Mouse (Mus musculus): ENCODE measurements at regions not wholly inside any gene's neighbourhood (a gene's known extent, or its start where the extent isn't known, plus 50 kb on each side); places are given as distances from the start of the nearest gene placed in this dataset.

DNA sequence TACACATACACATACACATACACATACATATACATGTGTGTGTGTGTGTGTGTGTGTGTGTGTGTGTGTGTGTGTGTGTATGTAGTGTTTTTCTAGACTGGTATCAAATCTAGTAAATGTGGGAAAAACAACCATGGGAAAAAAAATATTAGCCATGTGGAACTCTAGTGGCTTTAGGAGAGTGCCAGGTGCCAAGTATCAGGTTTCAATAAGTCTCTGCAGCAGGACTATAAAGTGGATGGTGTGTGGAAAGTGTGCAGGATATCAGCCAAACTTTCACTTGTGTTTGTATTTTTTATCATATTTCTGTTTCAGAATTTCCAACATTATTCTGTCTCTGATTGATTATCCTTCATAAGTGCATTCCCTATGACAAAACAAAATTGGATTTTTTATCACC is 653.3 kb upstream of the Fam98a start:
- H3K9ac ChIP-seq = no peak overlapping the region
- no peak overlapping the region for H3K27ac ChIP-seq
- no peaks in the 10 kb centered on the region for H3K4me1 ChIP-seq
- no peak overlapping the region for H3K4me3 ChIP-seq
- H3K4me2 ChIP-seq (replicated peaks) = no peak overlapping the region
- no peaks in the 10 kb centered on the region for H3K9me3 ChIP-seq
- H3K27me3 ChIP-seq = no peaks in the 10 kb centered on the region
- no peaks in the 10 kb centered on the region for H3K36me3 ChIP-seq
- peak; percentile 78; the same call in 1 of the 2 replicates for ATAC-seq (ENCODE audit: low FRiP score, low read depth)

DNA sequence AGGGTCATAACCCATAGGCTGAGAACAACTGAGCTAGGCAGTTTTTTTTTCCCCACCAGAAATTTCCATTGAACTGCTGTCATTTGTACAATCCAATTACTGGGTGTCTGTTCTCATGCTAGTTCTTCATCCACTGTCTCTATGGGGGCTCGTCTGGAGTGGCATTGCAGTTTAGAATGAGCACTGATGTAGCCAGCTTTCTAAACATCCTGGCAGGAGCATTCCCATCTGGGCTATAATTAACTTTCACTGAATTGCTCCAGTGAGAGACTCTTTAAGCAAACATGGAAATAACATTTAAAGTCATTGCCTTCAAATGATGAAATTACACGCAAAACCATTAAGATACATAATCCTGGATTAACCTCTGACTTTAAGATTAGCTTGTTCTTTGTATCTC is 633.1 kb upstream of the Fam98a start:
- H3K9ac ChIP-seq = no peak overlapping the region
- H3K9me3 ChIP-seq = no peaks in the 10 kb centered on the region
- H3K4me3 ChIP-seq = no peak overlapping the region
- no peak overlapping the region for H3K4me2 ChIP-seq (replicated peaks)
- 52% methylated on average over 2 of the region's 2 CpGs for whole genome bisulfite sequencing
- no peak for ATAC-seq (ENCODE audit: low FRiP score, low read depth)
- H3K27ac ChIP-seq = no peak overlapping the region
- no peaks in the 10 kb centered on the region for H3K36me3 ChIP-seq
- no peaks in the 10 kb centered on the region for H3K27me3 ChIP-seq
- no peaks in the 10 kb centered on the region for H3K4me1 ChIP-seq

DNA sequence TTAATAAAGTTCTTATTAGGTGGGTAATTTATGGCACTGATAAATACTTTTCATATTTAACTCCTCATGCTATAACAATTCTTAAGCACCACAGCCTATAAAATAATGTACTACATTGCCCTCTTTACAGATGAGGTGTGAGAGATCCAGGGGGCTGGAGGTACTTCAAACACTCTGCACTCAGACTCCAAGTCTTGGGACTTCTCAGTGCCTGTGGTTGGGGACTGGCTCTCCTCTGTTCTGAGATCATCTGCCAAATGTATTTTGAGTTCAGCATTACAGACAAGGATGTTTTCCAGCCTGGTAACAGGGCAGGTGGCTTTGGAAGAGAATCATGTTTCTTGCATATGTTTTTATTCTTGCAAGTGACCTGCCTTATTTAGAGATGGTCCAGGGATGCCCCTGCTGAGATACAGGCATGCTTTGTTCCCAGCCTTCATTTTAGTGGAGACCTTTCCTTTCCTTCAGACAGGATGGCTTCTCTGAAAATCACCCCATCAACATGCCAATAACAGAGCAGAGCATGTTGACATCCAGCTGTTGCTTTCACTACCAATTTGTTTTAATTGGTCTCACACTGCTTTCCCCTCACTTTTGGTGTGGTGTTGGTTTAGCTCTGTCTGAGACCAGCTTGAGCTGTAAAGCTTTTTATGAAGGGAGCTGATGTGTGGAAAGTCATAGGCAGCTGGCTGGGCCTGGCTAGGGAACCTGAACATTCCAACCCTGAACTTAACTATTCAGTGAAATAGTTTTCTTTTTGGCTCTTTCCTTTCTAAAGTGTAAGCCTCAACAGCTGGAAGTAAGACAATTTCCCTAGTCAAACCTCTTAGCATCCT is 585.1 kb upstream of the Fam98a start:
- no peaks in the 10 kb centered on the region for H3K9me3 ChIP-seq
- no peaks in the 10 kb centered on the region for H3K27me3 ChIP-seq
- no peak overlapping the region for H3K4me3 ChIP-seq
- H3K9ac ChIP-seq = no peak overlapping the region
- peak overlapping the region; percentile 10; the same call in 1 of the 2 replicates for H3K27ac ChIP-seq
- 0 out of 2 replicates have a peak, but pooled peaks cover 4% of the 10 kb centered on the region for H3K4me1 ChIP-seq
- H3K4me2 ChIP-seq (replicated peaks) = no peak overlapping the region
- peak; percentile 87 for ATAC-seq (ENCODE audit: low FRiP score, low read depth)
- H3K36me3 ChIP-seq = no peaks in the 10 kb centered on the region

DNA sequence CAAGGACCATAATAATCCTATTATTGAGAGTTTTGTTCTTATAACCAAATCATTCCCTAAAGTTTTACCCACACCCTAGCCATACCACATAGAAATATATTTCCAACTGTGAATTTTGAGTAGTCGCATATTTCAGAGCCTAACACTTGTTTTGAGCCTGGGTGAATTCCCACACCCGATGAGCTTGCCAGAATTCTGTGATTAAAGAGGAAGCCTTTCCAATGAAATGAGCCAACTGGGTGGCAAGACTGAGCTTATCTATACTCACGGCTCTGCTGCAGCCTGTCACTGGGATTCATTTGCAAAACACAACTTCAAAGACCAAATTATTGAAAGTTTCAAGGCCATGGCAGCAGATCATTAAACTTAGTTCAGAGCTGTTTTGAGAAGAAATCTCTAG is 582.3 kb upstream of the Fam98a start:
- no peak for ATAC-seq (ENCODE audit: low FRiP score, low read depth)
- Histone ChIP-seq H3K4me1 (0 out of 2 replicates have a peak, but pooled peaks cover 4% of the 10 kb centered on the region), H3K4me3 (no peak overlapping the region), H3K27ac (no peak overlapping the region), H3K27me3 (no peaks in the 10 kb centered on the region), H3K4me2 (replicated peaks) (no peak overlapping the region), H3K9me3 (no peaks in the 10 kb centered on the region), H3K9ac (no peak overlapping the region), H3K36me3 (no peaks in the 10 kb centered on the region)
- 60% methylated on average over 3 of the region's 3 CpGs for WGBS

DNA sequence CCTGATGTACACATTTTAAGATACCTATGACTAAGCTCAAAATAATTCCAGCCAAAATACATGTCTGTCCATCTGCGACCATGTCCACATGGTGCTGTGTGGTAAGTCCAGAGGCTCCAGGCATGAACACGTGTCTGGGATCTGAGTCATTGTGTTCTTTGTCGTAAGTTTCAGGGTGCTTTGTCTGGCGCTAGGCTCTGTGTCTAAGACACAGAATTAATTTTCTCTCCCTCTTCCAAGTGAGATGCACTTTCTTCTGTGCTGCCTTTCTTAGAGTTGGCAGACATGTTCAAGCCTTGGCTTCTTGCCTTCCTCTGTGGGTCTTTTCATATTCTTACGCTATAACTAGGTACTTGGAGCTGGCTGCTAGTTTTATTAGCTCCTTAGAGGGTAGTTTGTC is 573.5 kb upstream of the Fam98a start:
- Histone ChIP-seq H3K36me3 (no peaks in the 10 kb centered on the region), H3K4me2 (replicated peaks) (no peak overlapping the region), H3K27me3 (no peaks in the 10 kb centered on the region), H3K9me3 (no peaks in the 10 kb centered on the region), H3K4me1 (no peaks in the 10 kb centered on the region), H3K4me3 (no peak overlapping the region), H3K9ac (no peak overlapping the region), H3K27ac (no peak overlapping the region)
- WGBS = 79% methylated on average over 5 of the region's 5 CpGs
- ATAC-seq (ENCODE audit: low FRiP score, low read depth) = no peak

DNA sequence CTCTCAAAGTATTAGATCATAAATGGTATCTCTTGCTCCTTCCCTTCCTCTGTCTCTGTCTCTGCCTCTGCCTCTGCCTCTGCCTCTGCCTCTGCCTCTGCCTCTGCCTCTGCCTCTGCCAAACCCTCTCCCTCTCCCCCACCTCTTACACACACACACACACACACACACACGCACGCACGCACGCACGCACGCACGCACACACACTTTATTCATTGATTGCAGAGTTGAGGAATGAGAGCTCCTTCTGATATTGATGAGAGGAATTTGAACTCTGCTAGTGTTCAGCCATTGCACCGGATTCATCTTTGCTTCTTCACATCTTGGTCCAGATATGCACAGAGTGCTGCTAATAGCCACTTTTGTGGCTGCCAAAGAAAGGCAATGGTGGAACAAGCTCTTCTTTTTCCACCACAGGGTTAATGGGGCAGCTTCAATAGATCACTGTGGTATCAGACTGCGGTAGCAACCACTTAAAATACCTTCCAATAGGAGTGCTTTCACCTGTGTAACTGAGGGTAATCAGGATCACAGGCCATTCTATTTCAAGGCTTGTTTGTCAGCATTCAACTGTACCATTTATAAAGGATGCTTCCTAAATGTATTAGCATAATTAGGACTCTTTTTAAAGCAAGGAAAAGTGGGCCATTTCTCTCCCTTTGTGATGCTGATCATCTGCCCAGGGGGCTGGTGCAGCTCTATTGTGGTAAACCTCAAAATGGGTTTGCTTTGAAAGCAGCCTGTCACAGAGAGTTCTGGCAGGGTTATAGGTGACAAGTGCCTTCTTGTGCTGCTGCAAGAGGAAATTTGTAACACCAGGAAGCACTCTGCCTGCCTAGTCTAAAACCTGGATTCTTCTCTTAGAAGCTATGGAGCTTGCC is 559.8 kb upstream of the Fam98a start:
- Histone ChIP-seq H3K27ac (no peak overlapping the region), H3K9me3 (no peaks in the 10 kb centered on the region), H3K4me3 (no peak overlapping the region), H3K4me2 (replicated peaks) (no peak overlapping the region), H3K9ac (no peak overlapping the region), H3K27me3 (no peaks in the 10 kb centered on the region), H3K36me3 (no peaks in the 10 kb centered on the region), H3K4me1 (no peaks in the 10 kb centered on the region)
- ATAC-seq (ENCODE audit: low FRiP score, low read depth) = no peak
- 80% methylated on average over 9 of the region's 9 CpGs for WGBS

DNA sequence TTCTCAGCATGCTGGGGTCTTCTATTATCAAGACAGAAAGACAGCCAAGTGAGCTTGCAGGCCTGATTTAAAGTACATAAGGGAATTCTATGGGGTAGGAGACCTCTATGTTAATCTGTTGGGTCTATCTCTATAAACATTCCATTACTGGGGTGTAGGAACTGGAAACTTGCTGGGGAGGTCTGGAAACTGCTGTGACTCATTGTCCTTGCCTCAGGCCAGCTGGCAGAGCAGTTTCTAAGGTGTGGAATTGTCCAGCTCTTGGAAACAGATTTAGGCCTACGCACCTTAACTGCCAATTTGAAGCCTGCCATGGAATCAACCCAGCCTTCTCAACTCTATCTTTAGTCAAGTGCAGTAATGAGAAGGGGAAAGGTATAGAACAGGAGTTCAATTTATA is 559.1 kb upstream of the Fam98a start:
- H3K9me3 ChIP-seq = no peaks in the 10 kb centered on the region

DNA sequence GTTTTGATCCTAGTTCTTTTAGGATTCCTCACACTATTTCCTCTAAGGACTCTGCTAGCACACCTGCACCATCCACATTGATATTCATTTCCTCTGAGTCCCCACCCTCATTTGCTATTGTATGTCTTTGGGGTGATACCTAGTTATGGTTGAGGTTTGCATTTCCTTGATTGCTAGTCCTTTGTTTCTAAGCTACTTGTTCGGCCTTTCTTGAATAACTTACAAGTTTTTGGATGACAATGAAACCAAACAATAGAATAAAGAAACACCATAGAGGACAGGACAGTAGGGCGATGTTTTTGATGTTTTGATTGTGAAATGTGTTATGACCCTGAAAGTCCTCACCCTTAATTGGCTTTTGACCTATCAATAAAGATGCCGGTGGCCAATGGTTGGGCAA is 531.8 kb upstream of the Fam98a start:
- Histone ChIP-seq H3K9ac (no peak overlapping the region), H3K27me3 (no peaks in the 10 kb centered on the region), H3K4me2 (replicated peaks) (no peak overlapping the region), H3K9me3 (no peaks in the 10 kb centered on the region), H3K27ac (no peak overlapping the region), H3K4me3 (no peak overlapping the region), H3K36me3 (no peaks in the 10 kb centered on the region), H3K4me1 (no peaks in the 10 kb centered on the region)
- WGBS = 95% methylated on average over 3 of the region's 3 CpGs
- ATAC-seq (ENCODE audit: low FRiP score, low read depth) = no peak

More for the DNA sequence above, 559.1 kb upstream of the Fam98a start:
- no peak overlapping the region for H3K9ac ChIP-seq
- no peak overlapping the region for H3K27ac ChIP-seq
- H3K4me1 ChIP-seq = no peaks in the 10 kb centered on the region
- no peaks in the 10 kb centered on the region for H3K36me3 ChIP-seq
- H3K4me2 ChIP-seq (replicated peaks) = no peak overlapping the region
- ATAC-seq (ENCODE audit: low FRiP score, low read depth) = no peak
- no peaks in the 10 kb centered on the region for H3K27me3 ChIP-seq
- no peak overlapping the region for H3K4me3 ChIP-seq
- 88% methylated on average over 1 of the region's 1 CpGs for WGBS

DNA sequence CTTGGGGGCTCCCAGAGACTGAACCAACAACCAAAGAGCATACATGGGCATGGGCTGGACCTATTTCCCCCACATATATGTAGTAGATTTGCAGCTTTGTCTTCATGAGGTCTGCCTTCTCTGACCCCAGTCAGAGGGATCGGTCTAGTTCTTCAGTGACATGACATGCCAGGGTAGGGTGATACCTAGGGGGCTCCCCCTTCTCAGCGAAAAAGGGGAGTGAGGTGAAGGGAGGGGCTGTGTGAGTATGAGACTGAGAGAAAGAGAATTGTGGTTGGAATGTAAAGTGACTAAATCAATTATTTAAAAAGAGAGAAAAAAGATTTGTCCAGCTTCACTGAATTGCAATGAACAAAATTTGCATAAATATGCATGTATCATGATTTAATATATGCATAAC is 530.0 kb upstream of the Fam98a start:
- Histone ChIP-seq H3K9me3 (no peaks in the 10 kb centered on the region), H3K27me3 (no peaks in the 10 kb centered on the region), H3K4me1 (no peaks in the 10 kb centered on the region), H3K36me3 (no peaks in the 10 kb centered on the region), H3K9ac (no peak overlapping the region), H3K4me2 (replicated peaks) (no peak overlapping the region), H3K27ac (no peak overlapping the region), H3K4me3 (no peak overlapping the region)
- ATAC-seq (ENCODE audit: low FRiP score, low read depth) = no peak
- 80% methylated on average over 2 of the region's 2 CpGs for WGBS

DNA sequence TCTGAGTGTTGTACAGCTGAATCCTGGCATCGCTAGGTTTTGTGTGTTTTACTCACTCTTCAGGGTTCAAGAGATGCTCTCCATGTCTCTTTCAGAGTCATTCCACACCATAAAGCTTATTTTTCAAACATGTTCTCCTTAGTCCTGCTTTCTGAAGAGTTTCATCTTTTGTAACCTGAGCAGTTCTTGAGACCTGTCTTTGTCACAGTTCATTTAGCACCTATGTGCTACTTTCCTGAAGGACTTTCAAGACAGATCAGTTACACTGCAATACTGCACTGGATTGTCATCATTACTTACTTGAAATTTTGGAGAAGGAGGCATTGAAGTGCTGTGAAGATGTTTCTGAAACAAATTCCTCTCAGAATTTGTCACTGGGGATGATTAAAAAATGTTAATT is 494.7 kb upstream of the Fam98a start:
- H3K27me3 ChIP-seq = no peaks in the 10 kb centered on the region
- H3K4me1 ChIP-seq = no peaks in the 10 kb centered on the region
- 84% methylated on average over 1 of the region's 1 CpGs for WGBS
- no peak overlapping the region for H3K27ac ChIP-seq
- H3K4me3 ChIP-seq = no peak overlapping the region
- H3K9me3 ChIP-seq = no peaks in the 10 kb centered on the region
- no peak overlapping the region for H3K4me2 ChIP-seq (replicated peaks)
- no peak for ATAC-seq (ENCODE audit: low FRiP score, low read depth)
- H3K9ac ChIP-seq = no peak overlapping the region
- H3K36me3 ChIP-seq = no peaks in the 10 kb centered on the region

DNA sequence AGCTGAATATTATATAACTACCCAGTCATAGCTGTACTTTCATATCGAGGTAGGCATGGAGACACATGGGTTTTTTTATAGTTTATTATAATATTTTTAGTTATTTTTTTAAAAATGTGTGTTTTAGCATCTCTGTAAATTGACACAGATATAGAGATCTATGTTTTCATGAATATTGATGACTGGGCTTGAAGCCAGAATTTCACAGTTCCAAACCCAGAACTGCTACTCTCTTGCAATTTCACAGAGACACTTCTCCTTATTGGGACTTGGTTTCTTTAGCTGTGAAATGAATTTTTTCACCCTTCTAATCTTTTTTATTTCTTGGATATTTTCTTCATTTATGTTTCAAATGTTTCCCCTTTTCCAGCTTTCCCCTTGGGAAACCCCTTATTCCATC is 481.0 kb upstream of the Fam98a start:
- H3K4me3 ChIP-seq = no peak overlapping the region
- no peak for ATAC-seq (ENCODE audit: low FRiP score, low read depth)
- H3K9ac ChIP-seq = no peak overlapping the region
- H3K4me1 ChIP-seq = no peaks in the 10 kb centered on the region
- H3K36me3 ChIP-seq = no peaks in the 10 kb centered on the region
- no peak overlapping the region for H3K27ac ChIP-seq
- no peaks in the 10 kb centered on the region for H3K9me3 ChIP-seq
- WGBS = 77% methylated on average over 1 of the region's 1 CpGs
- H3K27me3 ChIP-seq = no peaks in the 10 kb centered on the region
- no peak overlapping the region for H3K4me2 ChIP-seq (replicated peaks)

DNA sequence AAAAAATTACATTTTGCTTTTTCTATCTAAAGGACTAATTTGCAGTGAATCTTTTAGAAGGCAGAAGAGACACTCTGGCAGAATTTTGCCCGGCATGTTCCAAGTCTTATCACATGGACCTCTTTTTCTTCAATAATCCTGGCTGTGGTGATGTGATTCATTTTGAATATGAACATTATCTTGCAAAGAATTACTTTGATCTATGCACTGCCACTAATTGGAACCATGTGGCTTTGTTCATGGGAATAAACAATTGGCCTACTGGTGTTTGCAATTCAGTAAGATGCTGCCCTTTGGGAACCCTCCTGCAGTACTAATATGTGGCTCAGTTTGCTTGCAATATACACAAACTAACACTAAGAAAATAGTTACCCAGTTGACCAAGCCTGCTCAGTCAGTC is 456.3 kb upstream of the Fam98a start:
- no peak overlapping the region for H3K9ac ChIP-seq
- H3K4me1 ChIP-seq = no peaks in the 10 kb centered on the region
- no peak for ATAC-seq (ENCODE audit: low FRiP score, low read depth)
- 77% methylated on average over 1 of the region's 1 CpGs for WGBS
- H3K4me3 ChIP-seq = no peak overlapping the region
- H3K27ac ChIP-seq = no peak overlapping the region
- H3K27me3 ChIP-seq = no peaks in the 10 kb centered on the region
- H3K36me3 ChIP-seq = no peaks in the 10 kb centered on the region
- no peak overlapping the region for H3K4me2 ChIP-seq (replicated peaks)
- no peaks in the 10 kb centered on the region for H3K9me3 ChIP-seq
